Mouse (Mus musculus) heart, embryonic 15.5 days (tissue): ENCODE measurements around the gene Dot1l. TPM values are rescaled to one million over a fixed set of nuclear protein-coding genes. Genes with fewer than 3 reads are reported as not detected.

Experiments used
- ATAC-seq: fragments of 200-750 bp; cut with Nextera tagmentation; replicated peaks from 2 replicates; pipeline ENCODE4 v1.8.0; 2017; ENCODE audit warnings: low read depth, moderate TSS enrichment; ENCODE audit not compliant: insufficient number of reproducible peaks, insufficient read depth, low FRiP score
- H3K27ac ChIP-seq: fragments of 300-500 bp; sonication (generic); 2 replicates; pipeline ENCODE4 v1.5.1; 2015; ENCODE audit warnings: mild to moderate bottlenecking, inconsistent platforms
- H3K27me3 ChIP-seq: fragments of 300-500 bp; sonication (generic); 2 replicates; pipeline ENCODE4 v1.6.1; 2015; ENCODE audit warnings: inconsistent platforms
- H3K36me3 ChIP-seq: fragments of 300-500 bp; sonication (generic); 2 replicates; pipeline ENCODE4 v1.6.1; 2015; ENCODE audit warnings: mild to moderate bottlenecking, inconsistent platforms
- H3K4me1 ChIP-seq: fragments of 300-500 bp; sonication (generic); replicated peaks from 2 replicates; pipeline ENCODE4 v1.6.1; 2015; ENCODE audit warnings: inconsistent platforms
- H3K4me2 ChIP-seq: fragments of 300-500 bp; sonication (generic); 2 replicates; pipeline ENCODE4 v1.6.1; 2015; ENCODE audit warnings: inconsistent platforms, mild to moderate bottlenecking, moderate library complexity
- H3K4me3 ChIP-seq: fragments of 300-500 bp; sonication (generic); 2 replicates; pipeline ENCODE4 v1.5.1; 2015; ENCODE audit warnings: mild to moderate bottlenecking, inconsistent platforms
- H3K9ac ChIP-seq: fragments of 300-500 bp; sonication (generic); 2 replicates; pipeline ENCODE4 v1.6.1; 2015; ENCODE audit warnings: mild to moderate bottlenecking, inconsistent platforms
- H3K9me3 ChIP-seq: fragments of 300-500 bp; sonication (generic); replicated peaks from 2 replicates; pipeline ENCODE4 v1.6.1; 2016; ENCODE audit warnings: inconsistent platforms
- WGBS: fragments of 180-500 bp; shearing (Covaris S2); methylation state at CpG from one replicate; pipeline ENCODE4 v1.1.7; 2015; ENCODE audit warnings: mixed read lengths; 5-methylcytosine and 5-hydroxymethylcytosine counted together
- polyA plus RNA-seq: library from polyadenylated mRNA; unstranded; fragments of >200 nt; fragmentation: Nextera tagmentation; extraction: Ambion mirVana; gene quantifications from 2 replicates; pipeline ENCODE4 v1.2.1, GENCODE M21; 2015

Gene Dot1l
- 16.1 and 22.4 TPM in 2 replicates for polyA plus RNA-seq

- peak within 1 kb of the TSS; percentile 90 for H3K9ac ChIP-seq
- H3K4me1 ChIP-seq, result peaks cover 67% of the 10 kb centered on the region
- H3K4me2 ChIP-seq, result peak within 1 kb of the TSS; percentile 74
- H3K27ac ChIP-seq, result peak within 1 kb of the TSS; percentile 87
- H3K36me3 ChIP-seq, result no peaks in the 10 kb centered on the region
- peak within 1 kb of the TSS; percentile 89 for H3K4me3 ChIP-seq
- H3K27me3 ChIP-seq, result no peaks in the 10 kb centered on the region
- ATAC-seq, result peak; percentile 86
- no peaks in the 10 kb centered on the region for H3K9me3 ChIP-seq
- 3% methylated on average over 15 of the region's 57 CpGs for WGBS
Measured at GRCm38 (mm10) chr10:80754594-80755290, at the start of gene Dot1l. Dot1l (plus strand) TSS chr10:80755206.

GRCm38 (mm10) chr10:80705479-80705878 is 49.5 kb upstream of the Dot1l start:
- peaks cover 39% of the 10 kb centered on the region for H3K36me3 ChIP-seq
- H3K4me2 ChIP-seq, result no peak overlapping the region
- no peaks in the 10 kb centered on the region for H3K9me3 ChIP-seq
- peaks cover 25% of the 10 kb centered on the region for H3K4me1 ChIP-seq
- H3K27ac ChIP-seq, result no peak overlapping the region
- no peak overlapping the region for H3K9ac ChIP-seq
- H3K27me3 ChIP-seq, result no peaks in the 10 kb centered on the region
- no peak for ATAC-seq
- H3K4me3 ChIP-seq, result no peak overlapping the region
- WGBS, result 57% methylated on average over 3 of the region's 3 CpGs

GRCm38 (mm10) chr10:80710834-80711233 is 44.2 kb upstream of the Dot1l start:
- Histone ChIP-seq H3K36me3 (peaks cover 93% of the 10 kb centered on the region), H3K27ac (no peak overlapping the region), H3K9me3 (no peaks in the 10 kb centered on the region), H3K4me1 (no peaks in the 10 kb centered on the region), H3K4me3 (no peak overlapping the region), H3K27me3 (no peaks in the 10 kb centered on the region), H3K9ac (no peak overlapping the region), H3K4me2 (no peak overlapping the region)
- ATAC-seq, result no peak
- WGBS, result 76% methylated on average over 3 of the region's 3 CpGs

GRCm38 (mm10) chr10:80717281-80717680 is 37.7 kb upstream of the Dot1l start:
- Histone ChIP-seq H3K4me3 (no peak overlapping the region), H3K36me3 (peaks cover 98% of the 10 kb centered on the region), H3K9ac (no peak overlapping the region), H3K4me1 (no peaks in the 10 kb centered on the region), H3K27me3 (no peaks in the 10 kb centered on the region), H3K27ac (no peak overlapping the region), H3K4me2 (no peak overlapping the region), H3K9me3 (no peaks in the 10 kb centered on the region)
- WGBS, result 71% methylated on average over 1 of the region's 1 CpGs
- no peak for ATAC-seq

- ATAC-seq, result no peak
- H3K9ac ChIP-seq, result no peak overlapping the region
- peaks cover 92% of the 10 kb centered on the region for H3K36me3 ChIP-seq
- no peak overlapping the region for H3K4me3 ChIP-seq
- H3K4me1 ChIP-seq, result no peaks in the 10 kb centered on the region
- H3K9me3 ChIP-seq, result no peaks in the 10 kb centered on the region
- H3K27ac ChIP-seq, result no peak overlapping the region
- H3K27me3 ChIP-seq, result no peaks in the 10 kb centered on the region
- no peak overlapping the region for H3K4me2 ChIP-seq
- WGBS, result 87% methylated on average over 5 of the region's 5 CpGs
Measured at GRCm38 (mm10) chr10:80727369-80728127, 27.5 kb upstream of the Dot1l start.

GRCm38 (mm10) chr10:80732611-80733101 is 22.4 kb upstream of the Dot1l start:
- no peaks in the 10 kb centered on the region for H3K27me3 ChIP-seq
- peaks cover 16% of the 10 kb centered on the region for H3K4me1 ChIP-seq
- H3K4me3 ChIP-seq, result no peak overlapping the region
- H3K9ac ChIP-seq, result no peak overlapping the region
- H3K4me2 ChIP-seq, result no peak overlapping the region
- peaks cover 49% of the 10 kb centered on the region for H3K36me3 ChIP-seq
- 86% methylated on average over 6 of the region's 6 CpGs for WGBS
- ATAC-seq, result no peak
- no peak overlapping the region for H3K27ac ChIP-seq
- no peaks in the 10 kb centered on the region for H3K9me3 ChIP-seq

GRCm38 (mm10) chr10:80736731-80737130 is 18.3 kb upstream of the Dot1l start:
- ATAC-seq, result no peak
- Histone ChIP-seq H3K36me3 (peaks cover 11% of the 10 kb centered on the region), H3K4me3 (no peak overlapping the region), H3K4me2 (no peak overlapping the region), H3K9me3 (no peaks in the 10 kb centered on the region), H3K27me3 (no peaks in the 10 kb centered on the region), H3K4me1 (peaks cover 42% of the 10 kb centered on the region), H3K9ac (no peak overlapping the region), H3K27ac (no peak overlapping the region)
- 45% methylated on average over 5 of the region's 5 CpGs for WGBS

- no peak overlapping the region for H3K27ac ChIP-seq
- no peak overlapping the region for H3K4me2 ChIP-seq
- H3K36me3 ChIP-seq, result no peaks in the 10 kb centered on the region
- H3K4me1 ChIP-seq, result peaks cover 48% of the 10 kb centered on the region
- H3K4me3 ChIP-seq, result no peak overlapping the region
- WGBS, result 66% methylated on average over 1 of the region's 1 CpGs
- no peak overlapping the region for H3K9ac ChIP-seq
- H3K9me3 ChIP-seq, result no peaks in the 10 kb centered on the region
- no peaks in the 10 kb centered on the region for H3K27me3 ChIP-seq
- ATAC-seq, result no peak
Measured at GRCm38 (mm10) chr10:80738657-80739056, 16.3 kb upstream of the Dot1l start.

- Histone ChIP-seq H3K4me2 (peak overlapping the region; percentile 93), H3K27me3 (no peaks in the 10 kb centered on the region)
- ATAC-seq, result no peak
Measured at GRCm38 (mm10) chr10:80741146-80741545, 13.9 kb upstream of the Dot1l start.

GRCm38 (mm10) chr10:80741634-80742179 is 13.3 kb upstream of the Dot1l start:
- ATAC-seq, result no peak
- Histone ChIP-seq H3K4me2 (peak overlapping the region; percentile 93), H3K4me3 (peak overlapping the region; percentile 90), H3K9ac (peak overlapping the region; percentile 96), H3K4me1 (peaks cover 44% of the 10 kb centered on the region), H3K27me3 (no peaks in the 10 kb centered on the region), H3K9me3 (no peaks in the 10 kb centered on the region), H3K36me3 (no peaks in the 10 kb centered on the region), H3K27ac (peak overlapping the region; percentile 84)
- WGBS, result under 1% methylated on average over 44 of the region's 46 CpGs

More at GRCm38 (mm10) chr10:80741146-80741545, 13.9 kb upstream of the Dot1l start:
- Histone ChIP-seq H3K36me3 (no peaks in the 10 kb centered on the region), H3K4me1 (peaks cover 48% of the 10 kb centered on the region), H3K9ac (peak overlapping the region; percentile 96), H3K4me3 (peak overlapping the region; percentile 90), H3K9me3 (no peaks in the 10 kb centered on the region), H3K27ac (peak overlapping the region; percentile 84)
- WGBS, result 11% methylated on average over 5 of the region's 5 CpGs

- Histone ChIP-seq H3K4me2 (peak within 1 kb of the TSS; percentile 93), H3K4me1 (peaks cover 39% of the 10 kb centered on the region), H3K9ac (peak within 1 kb of the TSS; percentile 96), H3K27ac (peak within 1 kb of the TSS; percentile 84), H3K9me3 (no peaks in the 10 kb centered on the region), H3K27me3 (no peaks in the 10 kb centered on the region), H3K4me3 (peak within 1 kb of the TSS; percentile 90), H3K36me3 (no peaks in the 10 kb centered on the region)
- ATAC-seq, result peak; percentile 99
- WGBS, result 3% methylated on average over 25 of the region's 25 CpGs
Measured at GRCm38 (mm10) chr10:80742180-80742978, 12.6 kb upstream of the Dot1l start, which contains the start of gene Ap3d1. Ap3d1 (minus strand) TSS chr10:80742264.
